Mouse (Mus musculus) right cerebral cortex, adult 2 months (tissue): Measurements from ENCODE around the gene C1qtnf5.

Experiments used
- DNase-seq, 2 experiments: peaks; one replicate each; pipeline ENCODE4 v3.0.0; 2021 to 2022; ENCODE audit warnings: low spot score in 2 of 2

Gene C1qtnf5

DNA sequence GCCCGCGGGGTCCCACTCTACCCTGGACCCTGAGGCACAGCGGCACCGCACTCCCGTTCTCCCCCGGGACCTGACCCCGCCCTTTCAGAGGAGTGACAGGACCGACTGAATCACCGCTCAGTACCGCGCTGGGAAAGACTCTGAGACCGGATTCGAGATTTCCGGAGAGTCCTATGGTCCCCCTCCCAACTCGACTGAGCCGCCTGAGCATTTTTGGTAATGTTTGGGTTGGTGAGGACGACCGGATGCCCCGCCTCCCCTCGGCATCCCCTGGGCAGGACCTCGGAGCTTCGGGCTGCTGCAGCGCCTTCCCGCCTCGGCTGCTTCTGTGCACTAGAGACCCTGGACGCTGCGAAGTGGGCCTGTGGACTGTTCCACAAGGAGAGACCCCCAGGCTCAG lies 23.0 kb downstream of the C1qtnf5 start:
- no peak for DNase-seq

DNA sequence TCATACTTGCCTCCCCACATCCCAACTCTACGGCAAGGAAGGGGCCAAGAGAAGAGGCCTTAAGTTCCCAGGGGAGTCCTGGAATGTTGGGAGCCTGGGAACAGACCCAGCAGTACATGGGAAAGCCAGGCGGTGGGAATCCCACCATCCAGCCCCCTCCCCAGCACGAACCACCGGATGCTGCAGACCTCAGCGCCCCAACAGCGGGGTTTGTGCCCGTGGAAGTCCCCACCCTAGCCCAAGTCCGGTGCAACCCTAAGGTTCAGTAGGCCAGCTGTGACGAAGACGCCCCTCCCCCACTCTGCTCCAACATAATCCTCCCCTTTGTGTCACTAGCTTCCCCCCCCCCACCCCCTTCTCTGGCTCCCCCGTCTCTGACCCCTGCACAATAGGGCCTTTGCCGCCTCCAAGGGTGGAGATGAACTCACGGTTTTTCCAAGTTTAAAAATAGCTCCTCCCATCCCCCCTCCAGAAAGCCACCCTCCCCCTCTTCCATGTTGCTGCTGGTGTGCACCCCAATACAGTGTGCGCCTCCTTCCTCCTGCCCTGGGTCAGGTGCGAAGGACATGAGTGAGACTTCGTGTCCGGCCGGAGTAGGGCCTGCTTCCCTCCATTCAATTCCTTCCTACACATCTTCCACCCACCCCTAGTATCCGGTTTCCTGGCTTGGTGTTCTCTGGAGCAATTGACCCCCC lies 23.7 kb downstream of the C1qtnf5 start:
- DNase-seq = no peak

DNA sequence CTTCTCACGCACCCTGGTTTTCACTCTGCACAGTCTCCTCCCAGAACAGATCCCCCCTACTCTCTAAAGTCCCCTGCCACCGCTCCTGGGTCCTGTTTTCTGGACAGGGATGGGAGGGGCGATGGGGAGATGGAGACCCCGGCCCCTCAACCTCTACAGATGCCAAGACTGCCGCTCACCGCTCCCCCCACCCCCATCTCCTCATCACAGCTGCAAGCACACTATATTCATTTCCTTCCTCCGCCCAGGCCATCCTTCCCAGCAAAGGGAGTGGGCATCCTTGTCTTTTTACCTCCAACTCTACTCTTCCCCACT lies 24.2 kb downstream of the C1qtnf5 start:
- DNase-seq = no peak

DNA sequence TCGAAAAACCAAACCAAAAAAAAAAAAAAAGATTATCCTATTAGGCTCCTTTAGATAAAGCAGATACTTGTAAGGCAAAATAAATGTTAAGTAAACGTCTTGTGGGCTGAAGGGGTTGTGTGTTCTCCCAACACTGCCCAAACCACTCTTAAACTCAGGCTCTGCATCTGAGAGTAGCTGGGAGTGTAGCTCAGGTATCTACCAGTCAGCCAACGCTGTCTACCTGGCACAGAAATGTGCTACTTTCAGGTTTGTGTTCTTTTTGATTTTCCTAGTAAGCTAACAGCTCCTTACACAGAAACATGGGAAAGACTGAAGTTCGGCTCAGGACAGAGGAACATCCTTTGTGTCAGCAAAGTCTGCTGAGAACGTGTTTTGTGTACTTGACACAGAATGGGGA lies 25.2 kb downstream of the C1qtnf5 start:
- DNase-seq = no peak

DNA sequence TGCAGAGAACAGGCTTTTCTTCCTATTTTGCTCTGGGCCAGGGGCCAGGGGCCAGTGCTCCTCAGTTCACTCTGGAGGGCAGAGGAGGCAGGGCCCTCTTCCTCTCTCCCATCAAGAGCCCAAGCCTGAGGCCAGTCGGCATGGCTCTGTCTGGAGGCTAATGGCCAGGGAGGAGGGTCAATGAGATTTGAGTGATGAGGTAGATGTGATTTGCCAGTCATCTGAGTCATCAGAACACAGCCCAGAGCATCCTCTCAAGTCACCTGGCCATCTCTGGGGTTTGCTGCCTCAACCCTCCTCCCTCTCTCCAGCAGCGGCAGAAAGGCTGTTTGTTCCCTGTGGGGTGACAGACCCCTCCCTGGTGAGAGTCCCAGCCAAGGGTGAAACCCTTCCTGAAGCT lies 26.2 kb downstream of the C1qtnf5 start:
- no peak for DNase-seq

DNA sequence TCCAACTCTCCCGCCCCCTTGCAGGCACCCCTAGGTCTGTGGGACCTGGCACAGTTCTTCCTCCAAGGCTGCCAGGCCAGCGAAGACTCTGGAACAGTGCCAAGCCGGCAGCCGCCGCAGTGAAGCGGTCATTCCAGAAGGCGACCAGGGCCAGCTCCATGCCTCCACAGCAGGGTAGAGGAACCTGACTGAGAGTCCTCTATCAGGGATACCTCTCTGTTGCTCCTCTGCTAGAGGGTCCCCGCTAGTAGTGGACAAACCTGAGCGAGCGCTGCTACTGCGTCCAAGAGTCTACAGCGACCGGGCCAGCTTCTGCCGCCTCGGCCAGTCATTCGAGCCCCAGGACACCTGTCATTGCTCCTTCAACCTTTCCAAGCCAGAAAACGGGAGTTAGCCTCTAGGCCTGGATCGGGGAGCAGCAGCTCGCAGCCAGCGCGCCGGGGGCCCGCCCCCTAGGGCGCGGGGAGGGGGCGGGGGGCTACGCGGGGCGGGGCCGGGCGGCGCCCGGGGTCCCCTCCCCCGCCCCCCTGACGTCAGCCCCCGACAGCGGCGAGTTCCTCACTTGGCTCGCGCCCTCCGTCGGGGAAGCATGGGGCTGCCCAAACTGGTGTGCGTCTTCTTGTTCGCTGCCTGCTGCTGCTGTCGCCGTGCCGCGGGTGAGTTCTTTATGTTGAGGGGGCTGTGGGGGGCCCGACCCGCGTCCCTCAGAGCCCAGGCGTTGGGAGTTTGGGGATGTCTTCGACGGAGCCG lies 27.2 kb downstream of the C1qtnf5 start, which contains the start of gene Mcam:
Gene Mcam, plus strand, starts transcription at position 369 of the 750 bp plus-strand sequence.
- no peak for DNase-seq

DNA sequence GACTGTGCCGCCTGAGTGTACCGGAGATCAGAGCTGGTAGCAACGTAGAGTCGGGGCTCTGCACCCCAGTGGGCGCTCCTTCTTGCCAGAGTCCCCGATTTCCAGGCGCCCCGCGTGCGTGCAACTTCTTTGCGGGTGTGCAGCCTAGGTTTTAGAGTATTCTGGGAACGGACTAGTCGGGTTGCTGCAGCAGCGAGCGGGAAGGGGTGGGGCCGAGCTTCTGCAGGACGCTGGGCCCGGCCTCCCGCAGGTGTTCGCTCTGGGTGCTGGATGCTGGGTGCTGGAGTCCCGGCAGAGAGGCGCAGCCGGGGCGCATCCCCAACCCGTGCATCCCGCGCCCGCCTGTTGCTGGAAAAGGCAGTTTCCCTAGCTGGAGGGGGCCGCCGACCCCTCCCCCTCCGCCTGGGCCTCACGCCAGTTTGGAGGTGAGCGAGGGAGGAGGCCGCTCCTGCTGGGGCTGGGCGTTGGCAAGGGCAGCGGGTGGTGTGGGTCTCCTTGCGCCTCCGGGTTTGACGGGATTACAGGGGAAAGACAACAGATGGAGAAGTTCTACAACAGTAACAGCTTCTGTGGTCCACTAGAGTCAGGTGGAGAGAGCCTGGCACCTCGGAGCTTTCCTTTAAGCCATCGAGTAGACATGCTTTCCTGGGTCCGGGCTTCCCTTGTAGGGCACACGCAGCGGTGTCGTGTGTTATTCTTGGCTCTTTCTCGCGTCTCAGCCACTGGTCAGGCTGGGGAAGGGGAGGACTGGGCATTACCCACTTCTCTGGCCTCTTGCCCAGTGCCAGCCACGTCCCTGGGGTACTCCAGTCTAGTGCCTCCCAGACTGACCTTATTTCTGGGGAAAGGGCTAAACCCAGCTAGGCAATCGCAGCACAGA lies 28.0 kb downstream of the C1qtnf5 start:
- no peak for DNase-seq

DNA sequence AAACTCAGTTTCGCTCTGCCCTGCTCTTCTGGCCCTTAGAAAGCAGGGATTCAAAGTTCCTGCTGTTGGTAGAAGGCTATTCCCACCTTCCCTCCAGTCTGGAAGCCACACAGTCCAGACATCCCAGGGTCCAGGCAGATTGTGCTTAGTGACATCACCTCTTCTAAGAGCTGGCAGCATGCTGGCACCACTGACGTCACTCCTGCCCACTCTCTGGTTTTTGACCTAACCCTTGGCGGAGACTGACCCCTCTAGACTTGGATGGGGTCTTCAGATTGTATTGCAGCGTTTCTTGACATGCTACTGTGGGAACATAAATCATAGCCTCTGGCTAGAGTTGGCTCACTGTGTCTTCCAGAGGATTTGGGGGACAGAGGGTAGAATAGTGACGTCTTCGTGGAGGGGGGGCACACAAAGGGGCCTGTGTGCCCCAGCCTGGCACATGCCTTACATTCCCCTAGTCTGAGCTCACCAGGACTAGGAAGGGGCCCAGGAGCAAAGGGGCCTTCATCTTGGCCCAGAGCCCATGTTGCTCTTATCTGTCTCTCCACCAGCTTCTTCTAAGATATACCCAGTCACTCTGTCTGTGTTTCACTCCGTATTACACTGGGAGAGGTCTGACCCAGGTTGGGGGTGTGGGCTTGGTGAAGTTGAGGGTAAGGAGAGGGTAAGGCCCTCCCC lies 28.8 kb downstream of the C1qtnf5 start:
- no peak for DNase-seq

DNA sequence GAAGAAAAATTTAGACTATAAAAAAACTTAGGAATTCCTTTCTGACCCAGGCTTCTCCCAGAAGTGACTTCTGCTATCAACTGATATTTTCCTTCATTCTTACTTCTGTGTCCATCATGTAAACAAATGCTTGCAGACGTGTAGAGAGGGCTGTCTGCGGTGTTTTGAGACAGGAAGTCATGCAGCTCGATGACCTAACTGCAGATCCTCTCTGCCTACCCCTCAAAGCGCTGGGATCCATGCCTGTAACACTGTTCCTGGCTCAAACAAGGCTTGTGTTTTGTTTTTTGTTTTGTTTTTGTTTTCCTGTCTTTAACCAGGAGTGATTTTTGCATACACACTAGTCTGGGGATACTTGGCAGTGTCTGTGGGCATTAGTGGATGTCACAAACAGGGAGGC lies 30.8 kb downstream of the C1qtnf5 start:
- no peak for DNase-seq

DNA sequence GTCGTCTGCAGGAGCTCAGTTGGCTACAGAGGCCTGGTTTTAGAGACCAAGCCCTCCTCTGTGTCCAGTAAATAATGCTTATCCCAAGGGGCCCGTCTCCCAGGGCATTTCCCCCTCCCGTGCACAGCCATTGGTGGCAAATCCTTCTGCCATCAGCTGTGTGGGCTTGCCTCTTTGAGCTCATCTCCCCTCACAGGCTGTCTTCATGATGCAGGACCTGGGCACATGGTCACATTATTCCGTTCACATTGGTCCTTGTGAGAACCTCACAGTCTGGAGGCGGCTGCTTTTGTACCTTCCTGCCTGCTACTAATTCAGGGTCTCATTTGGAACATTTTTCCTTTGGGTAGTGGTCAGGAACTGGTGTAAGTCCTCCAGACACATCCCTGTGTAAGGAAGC lies 34.9 kb downstream of the C1qtnf5 start:
- no peak for DNase-seq

DNA sequence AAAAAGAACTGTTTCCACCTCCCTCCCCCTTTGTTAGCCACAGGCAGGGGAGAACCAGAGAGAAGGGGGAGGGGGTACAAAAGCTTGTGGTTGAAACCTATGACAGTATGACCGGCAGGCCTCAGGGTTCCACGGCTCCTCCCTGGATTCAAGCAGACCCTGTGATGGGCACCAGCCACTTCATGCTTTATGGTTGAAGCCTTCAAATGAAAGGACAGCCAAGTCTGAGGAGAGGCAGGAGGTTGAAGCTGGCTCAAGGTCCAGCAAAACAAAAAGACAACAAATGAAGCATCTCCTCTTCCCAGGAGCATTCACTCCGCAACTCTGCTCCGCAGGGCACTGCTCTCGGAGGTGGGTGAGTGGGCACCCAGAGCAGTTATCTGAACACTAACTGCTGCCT lies 36.4 kb downstream of the C1qtnf5 start:
- DNase-seq = no peak

DNA sequence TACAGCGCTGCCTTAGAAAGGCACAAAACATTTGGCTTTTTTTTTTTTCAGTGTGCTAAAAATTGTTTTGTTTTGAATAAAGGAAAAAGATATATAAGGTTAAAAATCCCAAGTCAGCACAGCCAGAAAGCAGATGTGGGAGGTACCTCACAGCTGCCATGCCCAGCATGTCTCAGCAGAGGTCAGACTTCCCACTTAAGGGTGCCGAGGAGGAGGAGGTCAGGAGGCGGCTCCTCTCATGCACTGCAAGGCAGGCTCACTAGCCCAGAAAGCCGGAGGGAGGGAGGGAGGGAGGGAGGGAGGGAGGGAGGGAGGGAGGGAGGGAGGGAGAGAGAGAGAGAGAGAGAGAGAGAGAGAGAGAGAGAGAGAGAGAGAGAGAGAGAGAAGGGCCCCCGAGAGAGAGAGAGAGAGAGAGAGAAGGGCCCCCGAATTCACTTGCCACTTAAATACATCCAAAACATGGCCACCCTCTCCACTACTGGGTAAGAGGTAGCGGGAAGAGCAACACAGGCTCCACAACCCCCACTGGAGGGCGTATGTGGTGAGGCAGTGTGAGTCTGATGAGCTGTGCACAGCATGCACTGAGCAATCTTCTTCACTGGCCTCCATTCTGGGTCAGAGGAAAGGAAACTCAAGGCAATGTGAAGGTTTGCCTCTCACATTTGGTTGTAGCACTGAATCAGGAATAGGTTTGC lies 37.1 kb downstream of the C1qtnf5 start:
- DNase-seq = no peak

DNA sequence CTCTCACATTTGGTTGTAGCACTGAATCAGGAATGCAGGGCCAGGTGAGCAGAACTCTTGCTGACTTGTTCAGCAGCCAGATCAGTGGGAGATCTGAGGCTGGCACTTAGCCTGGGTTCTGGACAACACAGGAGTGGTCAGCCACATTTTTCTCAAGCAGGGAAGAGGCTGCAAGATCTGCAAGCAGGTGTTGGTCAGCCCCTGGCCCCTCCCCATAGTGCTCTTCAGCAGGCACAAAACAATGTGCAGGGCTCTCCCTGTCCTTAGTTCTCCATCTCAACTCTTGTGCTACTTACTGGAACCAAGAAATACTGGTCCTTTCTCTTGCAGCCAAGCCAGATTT lies 37.6 kb downstream of the C1qtnf5 start:
- no peak for DNase-seq

DNA sequence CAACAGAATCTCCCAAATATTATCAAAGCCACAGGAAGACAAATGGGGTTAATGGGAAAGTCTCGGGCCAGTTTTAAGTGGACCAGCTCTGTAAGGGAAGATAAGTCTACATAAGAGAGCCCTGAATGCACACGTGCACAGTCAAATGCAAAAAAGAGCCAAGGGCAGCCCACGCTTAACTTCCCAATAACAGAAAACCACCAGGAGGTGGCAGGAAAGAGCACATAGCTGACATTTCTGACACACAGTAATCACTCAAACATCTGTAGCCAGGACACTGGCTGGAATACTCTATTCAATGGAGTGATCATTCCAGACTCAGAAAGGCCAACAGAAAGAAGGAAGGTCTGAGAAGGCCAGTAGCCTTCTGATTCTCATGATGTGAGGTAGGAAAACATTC lies 40.2 kb downstream of the C1qtnf5 start:
- no peak for DNase-seq
